Mouse (Mus musculus): ENCODE data around the gene Spryd4.

- TF ChIP-seq POLR2A (IDR thresholded peaks at IDR 0.05; ENCODE audit: low read depth, low read length): no peak
- TF ChIP-seq CTCF (IDR thresholded peaks at IDR 0.05; ENCODE audit: extremely low read depth, insufficient read depth, insufficient read length, insufficient replicate concordance): no peak
Measured at GRCm38 (mm10) chr10:128225064-128225463, 13.5 kb upstream of the Spryd4 start.

Measured in spleen, adult 2 months (tissue).